Mouse (Mus musculus) liver, embryonic 14.5 days (tissue): Measurements from ENCODE around the gene Nedd9.

Experiments
- CTCF ChIP-seq: IDR thresholded peaks from 2 replicates; pipeline ENCODE4 v1.5.1; 2016; ENCODE audit warnings: antibody characterized with exemption, low read depth, control low read depth
- EP300 ChIP-seq: IDR thresholded peaks from 2 replicates; pipeline ENCODE4 v1.6.1; 2016; ENCODE audit warnings: antibody characterized with exemption, low read depth

DNA sequence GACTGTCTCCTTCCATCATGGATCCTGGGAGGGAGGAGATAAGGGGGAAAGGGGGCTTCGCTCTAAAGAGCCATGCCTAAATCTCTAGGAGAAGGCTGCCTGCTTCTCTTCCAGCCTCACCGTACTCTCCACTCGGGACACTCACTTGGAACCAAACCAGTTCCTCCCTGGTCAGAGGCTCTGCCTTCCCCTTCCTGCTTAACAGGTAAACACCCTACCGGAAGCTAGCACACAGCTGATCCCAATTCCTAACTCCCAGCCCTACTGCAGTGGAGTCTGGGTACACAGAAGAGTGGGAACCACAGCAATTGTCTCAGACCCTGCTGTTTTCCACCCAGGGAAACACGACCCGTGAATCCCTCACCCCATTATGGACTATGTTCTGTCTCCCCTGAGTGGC lies 191.3 kb downstream of the Nedd9 start:
- TF ChIP-seq CTCF, result no peak
- no peak for TF ChIP-seq EP300
